In genomic region chr11:4123922-4124321, GRCm38 (mm10) we compare ENCODE assay signal across 10 mouse cellular contexts. TPM values are rescaled to one million over a fixed set of nuclear protein-coding genes. Genes with fewer than 3 reads are reported as not detected.
DNase-seq lines count a peak whose midpoint lies in the region; ATAC-seq lines count a peak whose summit lies in the region.
"Had no signal": no experiment of that assay in that cellular context is flagged by ENCODE, and none has a peak within 500 bp of the region (broad histone marks: within the 10 kb centered on the region; RNA-seq: fewer than 3 reads in every experiment).

No protein-coding gene starts in this region.

- no peak overlapping the region for H3K4me2 ChIP-seq in midbrain, embryonic 14.5 days (ENCODE audit: low read length)
- H3K4me2 ChIP-seq in midbrain, embryonic 13.5 days (replicated peaks), result no peak overlapping the region

- no peak overlapping the region for H3K9ac ChIP-seq in midbrain, embryonic 14.5 days (replicated peaks; ENCODE audit: low read length)
- H3K9ac ChIP-seq in midbrain, embryonic 13.5 days (replicated peaks), result no peak overlapping the region

- peaks cover 4% of the 10 kb centered on the region; the same call in 1 of the 2 replicates for H3K9me3 ChIP-seq in midbrain, embryonic 14.5 days (ENCODE audit: control insufficient read depth, low read length)
- peaks cover 9% of the 10 kb centered on the region; the same call in 1 of the 2 replicates for H3K9me3 ChIP-seq in midbrain, embryonic 13.5 days

- H3K27me3 ChIP-seq in midbrain, embryonic 14.5 days (ENCODE audit: control insufficient read depth, insufficient read depth, low read length), result no peaks in the 10 kb centered on the region
- peaks cover 12% of the 10 kb centered on the region for H3K27me3 ChIP-seq in midbrain, embryonic 13.5 days
- H3K27me3 ChIP-seq: Patski had no signal

- no peak overlapping the region for H3K27ac ChIP-seq in midbrain, embryonic 14.5 days (replicated peaks; ENCODE audit: low read depth, low read length)
- no peak overlapping the region for H3K27ac ChIP-seq in midbrain, embryonic 13.5 days

- WGBS in midbrain, embryonic 14.5 days, result 61% methylated on average over 5 of the region's 5 CpGs
- WGBS in midbrain, embryonic 13.5 days, result 63% methylated on average over 5 of the region's 5 CpGs

- intact Hi-C loops in heart, postnatal 36 days (cut with DNase I), result no loop called here

- H3K4me3 ChIP-seq in midbrain, embryonic 14.5 days (replicated peaks; ENCODE audit: low read depth, low read length), result no peak overlapping the region
- no peak overlapping the region for H3K4me3 ChIP-seq in midbrain, embryonic 13.5 days (replicated peaks)
- H3K4me3 ChIP-seq: myocyte had no signal

- H3K4me1 ChIP-seq in midbrain, embryonic 14.5 days (ENCODE audit: control insufficient read depth, insufficient read depth, low read length), result no peaks in the 10 kb centered on the region
- H3K4me1 ChIP-seq in midbrain, embryonic 13.5 days (replicated peaks), result 0 out of 2 replicates have a peak, but pooled peaks cover 1% of the 10 kb centered on the region

- ATAC-seq in midbrain, embryonic 14.5 days (ENCODE audit: low FRiP score, low TSS enrichment), result no peak
- ATAC-seq in midbrain, embryonic 13.5 days, result no peak
- ATAC-seq: Patski had no signal

- peak; percentile 67 for DNase-seq in adrenal gland, postnatal 10 days
- DNase-seq in adrenal gland, adult 8-10 months, result no peak
- peak; percentile 26 for DNase-seq in midbrain, embryonic 14.5 days
- peak; percentile 52 for DNase-seq in embryo, embryonic 10.5 days (ENCODE audit: low spot score)
- DNase-seq in lung, postnatal 10 days, result peak; percentile 69
- peak; percentile 27 for DNase-seq in thymus, postnatal 25 days
- no peak for DNase-seq in heart, postnatal 36 days

- H3K36me3 ChIP-seq in midbrain, embryonic 14.5 days (ENCODE audit: control insufficient read depth, insufficient read depth, low read length), result no peaks in the 10 kb centered on the region
- H3K36me3 ChIP-seq in midbrain, embryonic 13.5 days, result no peaks in the 10 kb centered on the region

RNA-seq across cellular contexts. Expression of gene Sec14l2, which starts 0.7 kb away (rescaled TPM):
- 10 to 100 TPM; 16.4 to 33.8 TPM for total RNA-seq in adrenal gland, postnatal 10 days (2021)
- total RNA-seq in adrenal gland, adult 8-10 months (2022), result 1 to 10 TPM; 2.0 to 3.3 (median 2.4) TPM
- polyA plus RNA-seq in midbrain, embryonic 14.5 days (2014; fragmentation: Nextera tagmentation; extraction: Ambion mirVana), result 2.0 and 3.3 TPM in 2 replicates
- 2.3 and 3.2 TPM in 2 replicates for polyA plus RNA-seq in midbrain, embryonic 13.5 days (2015; fragmentation: Nextera tagmentation; extraction: Ambion mirVana)
- total RNA-seq in heart, postnatal 36 days (2021), result under 1 TPM; 0.69 to 0.87 TPM

RNA-seq across cellular contexts. Expression of gene Rnf215, which starts 11.1 kb away (rescaled TPM):
- 10 to 100 TPM; 16.7 to 21.2 TPM for total RNA-seq in adrenal gland, postnatal 10 days (2021)
- 10 to 100 TPM; 28.2 to 38.2 (median 33.1) TPM for total RNA-seq in adrenal gland, adult 8-10 months (2022)
- 52.7 and 52.9 TPM in 2 replicates for polyA plus RNA-seq in midbrain, embryonic 14.5 days (2014; fragmentation: Nextera tagmentation; extraction: Ambion mirVana)
- 43.9 and 45.9 TPM in 2 replicates for polyA plus RNA-seq in midbrain, embryonic 13.5 days (2015; fragmentation: Nextera tagmentation; extraction: Ambion mirVana)
- 10 to 100 TPM; 14.0 to 15.1 TPM for total RNA-seq in heart, postnatal 36 days (2021)

RNA-seq across cellular contexts. Expression of gene Mtfp1, which starts 28.7 kb away (rescaled TPM):
- total RNA-seq in adrenal gland, postnatal 10 days (2021), result 10 to 100 TPM; 24.4 to 34.6 TPM
- total RNA-seq in adrenal gland, adult 8-10 months (2022), result 10 to 100 TPM; 17.5 to 21.4 (median 18.9) TPM
- polyA plus RNA-seq in midbrain, embryonic 14.5 days (2014; fragmentation: Nextera tagmentation; extraction: Ambion mirVana), result 7.6 and 9.1 TPM in 2 replicates
- polyA plus RNA-seq in midbrain, embryonic 13.5 days (2015; fragmentation: Nextera tagmentation; extraction: Ambion mirVana), result 4.9 and 6.6 TPM in 2 replicates
- total RNA-seq in heart, postnatal 36 days (2021), result 100 to 1,000 TPM; 115 to 136 TPM

RNA-seq across cellular contexts. Expression of gene Ccdc157, which starts 36.2 kb away (rescaled TPM):
- 1 to 10 TPM; 8.7 to 9.0 TPM for total RNA-seq in adrenal gland, postnatal 10 days (2021)
- total RNA-seq in adrenal gland, adult 8-10 months (2022), result 10 to 100 TPM; 11.8 to 22.5 (median 15.3) TPM
- 4.8 and 7.1 TPM in 2 replicates for polyA plus RNA-seq in midbrain, embryonic 14.5 days (2014; fragmentation: Nextera tagmentation; extraction: Ambion mirVana)
- polyA plus RNA-seq in midbrain, embryonic 13.5 days (2015; fragmentation: Nextera tagmentation; extraction: Ambion mirVana), result 6.8 and 8.1 TPM in 2 replicates
- total RNA-seq in heart, postnatal 36 days (2021), result 1 to 10 TPM; 5.0 to 5.3 TPM

RNA-seq across cellular contexts. Expression of gene Sf3a1, which starts 36.2 kb away (rescaled TPM):
- 10 to 100 TPM; 41.0 to 44.7 TPM for total RNA-seq in adrenal gland, postnatal 10 days (2021)
- total RNA-seq in adrenal gland, adult 8-10 months (2022), result 10 to 100 TPM; 40.4 to 61.5 (median 48.4) TPM
- polyA plus RNA-seq in midbrain, embryonic 14.5 days (2014; fragmentation: Nextera tagmentation; extraction: Ambion mirVana), result 47.6 and 64.3 TPM in 2 replicates
- polyA plus RNA-seq in midbrain, embryonic 13.5 days (2015; fragmentation: Nextera tagmentation; extraction: Ambion mirVana), result 65.8 and 66.7 TPM in 2 replicates
- 10 to 100 TPM; 32.7 to 36.7 TPM for total RNA-seq in heart, postnatal 36 days (2021)

Comparison
In these comparisons a context has a peak if more than half of its experiments do, and no peak if none do; other contexts are left out.
1. DNase-seq: peak in adrenal gland, postnatal 10 days (single experiment), midbrain, embryonic 14.5 days (single experiment), embryo, embryonic 10.5 days (single experiment), lung, postnatal 10 days (single experiment) and thymus, postnatal 25 days (single experiment); none in adrenal gland, adult 8-10 months (single experiment) and heart, postnatal 36 days (0 of 2).
2. RNA of gene Sec14l2, which starts 0.7 kb away (total RNA-seq): 16.4 to 33.8 TPM in adrenal gland, postnatal 10 days; 2.0 to 3.3 TPM in adrenal gland, adult 8-10 months and 0.69 to 0.87 TPM in heart, postnatal 36 days; every median in the first group is over 4 times any median in the second.